Mouse (Mus musculus) hindbrain, postnatal 0 days (tissue): ENCODE measurements at regions not wholly inside any gene's neighbourhood (a gene's known extent, or its start where the extent isn't known, plus 50 kb on each side); places are given as distances from the start of the nearest gene placed in this dataset.
"Not testable (repeated sequence)": the region's sequence is repeated elsewhere in the genome, so short reads cannot be mapped to it uniquely, and the experiment has no call there.

Experiments used
- ATAC-seq: fragments of 200-750 bp; cut with Nextera tagmentation; 2 replicates; pipeline ENCODE4 v1.8.0; 2017; ENCODE audit warnings: mild to moderate bottlenecking, moderate TSS enrichment, moderate library complexity
- DNase-seq: peaks from one replicate; pipeline ENCODE4 v3.0.0-alpha.2; 2015; ENCODE audit warnings: low spot score
- H3K27ac ChIP-seq: fragments of 300-500 bp; sonication (generic); 2 replicates; pipeline ENCODE4 v1.5.1; 2014; ENCODE audit warnings: mild to moderate bottlenecking
- H3K27me3 ChIP-seq: fragments of 300-500 bp; sonication (generic); 2 replicates; pipeline ENCODE4 v1.6.1; 2014; ENCODE audit warnings: low read length, mixed read lengths; ENCODE audit not compliant: insufficient read depth
- H3K36me3 ChIP-seq: fragments of 300-500 bp; sonication (generic); 2 replicates; pipeline ENCODE4 v1.6.1; 2014; ENCODE audit warnings: low read length, mixed read lengths; ENCODE audit not compliant: insufficient read depth
- H3K4me1 ChIP-seq: fragments of 300-500 bp; sonication (generic); 2 replicates; pipeline ENCODE4 v1.6.1; 2014; ENCODE audit warnings: antibody characterized with exemption, low read length, mixed read lengths; ENCODE audit not compliant: insufficient read depth
- H3K4me2 ChIP-seq: fragments of 300-500 bp; sonication (generic); 2 replicates; pipeline ENCODE4 v1.6.1; 2014; ENCODE audit warnings: low read depth, mild to moderate bottlenecking, low read length, moderate library complexity, mixed read lengths
- H3K4me3 ChIP-seq: fragments of 300-500 bp; sonication (generic); 2 replicates; pipeline ENCODE4 v1.5.1; 2014; ENCODE audit warnings: low read length
- H3K9ac ChIP-seq: fragments of 300-500 bp; sonication (generic); replicated peaks from 2 replicates; pipeline ENCODE4 v1.6.1; 2014; ENCODE audit warnings: mild to moderate bottlenecking, low read length, moderate library complexity, mixed read lengths
- H3K9me3 ChIP-seq: fragments of 300-500 bp; sonication (generic); 2 replicates; pipeline ENCODE4 v1.6.1; 2016; ENCODE audit warnings: low read length, mixed read lengths
- CTCF ChIP-seq: IDR thresholded peaks from 2 replicates; pipeline ENCODE4 v1.5.1; 2016; ENCODE audit warnings: antibody characterized with exemption, control low read depth, low read depth
- WGBS: fragments of 180-500 bp; shearing (Covaris S2); extraction: QIAGEN DNeasy Blood & Tissue Kit; methylation state at CpG from one replicate; pipeline ENCODE4 v1.1.7; 2014; 5-methylcytosine and 5-hydroxymethylcytosine counted together

GRCm38 (mm10) chr14:114485781-114486180, 606.2 kb upstream of the Gpc5 start:
- Histone ChIP-seq H3K27ac (no peak overlapping the region), H3K36me3 (no peaks in the 10 kb centered on the region), H3K27me3 (no peaks in the 10 kb centered on the region), H3K9ac (no peak overlapping the region), H3K4me3 (no peak overlapping the region), H3K4me1 (no peaks in the 10 kb centered on the region), H3K9me3 (no peaks in the 10 kb centered on the region), H3K4me2 (no peak overlapping the region)
- no peak for ATAC-seq
- WGBS: 92% methylated on average over 4 of the region's 4 CpGs
- TF ChIP-seq CTCF: no peak
- no peak for DNase-seq

GRCm38 (mm10) chr14:114493371-114493770, 598.6 kb upstream of the Gpc5 start:
- not testable (repeated sequence) for H3K27ac ChIP-seq, ATAC-seq, H3K4me2 ChIP-seq, DNase-seq, H3K9ac ChIP-seq, H3K4me1 ChIP-seq, H3K4me3 ChIP-seq, H3K36me3 ChIP-seq, H3K9me3 ChIP-seq, H3K27me3 ChIP-seq
- 95% methylated on average over 3 of the region's 3 CpGs for WGBS

GRCm38 (mm10) chr14:114504976-114505375, 587.0 kb upstream of the Gpc5 start:
- H3K27ac ChIP-seq: no peak overlapping the region
- ATAC-seq (no peak), DNase-seq (no peak)
- no peaks in the 10 kb centered on the region for H3K36me3 ChIP-seq
- H3K4me2 ChIP-seq: no peak overlapping the region
- H3K9me3 ChIP-seq: no peaks in the 10 kb centered on the region
- H3K27me3 ChIP-seq: no peaks in the 10 kb centered on the region
- no peak overlapping the region for H3K4me3 ChIP-seq
- TF ChIP-seq CTCF: no peak
- no peak overlapping the region for H3K9ac ChIP-seq
- no peaks in the 10 kb centered on the region for H3K4me1 ChIP-seq

- H3K27me3 ChIP-seq: no peaks in the 10 kb centered on the region
- H3K9ac ChIP-seq: no peak overlapping the region
- no peaks in the 10 kb centered on the region for H3K4me1 ChIP-seq
- WGBS: 71% methylated on average over 4 of the region's 4 CpGs
- H3K36me3 ChIP-seq: no peaks in the 10 kb centered on the region
- no peaks in the 10 kb centered on the region for H3K9me3 ChIP-seq
- H3K4me2 ChIP-seq: no peak overlapping the region
- H3K27ac ChIP-seq: no peak overlapping the region
- no peak for ATAC-seq
- no peak for DNase-seq
- H3K4me3 ChIP-seq: no peak overlapping the region
- TF ChIP-seq CTCF: no peak
These were observed 543.9 kb upstream of the Gpc5 start for GRCm38 (mm10) chr14:114547910-114548680.

GRCm38 (mm10) chr14:114549101-114549500, 542.9 kb upstream of the Gpc5 start:
- no peaks in the 10 kb centered on the region for H3K36me3 ChIP-seq
- 88% methylated on average over 1 of the region's 1 CpGs for WGBS
- no peaks in the 10 kb centered on the region for H3K4me1 ChIP-seq
- no peak overlapping the region for H3K4me3 ChIP-seq
- ATAC-seq: no peak
- no peaks in the 10 kb centered on the region for H3K9me3 ChIP-seq
- TF ChIP-seq CTCF: no peak
- no peak for DNase-seq
- no peak overlapping the region for H3K9ac ChIP-seq
- no peaks in the 10 kb centered on the region for H3K27me3 ChIP-seq
- H3K4me2 ChIP-seq: no peak overlapping the region
- no peak overlapping the region for H3K27ac ChIP-seq

- no peaks in the 10 kb centered on the region for H3K27me3 ChIP-seq
- no peaks in the 10 kb centered on the region for H3K9me3 ChIP-seq
- ATAC-seq (no peak), DNase-seq (peak; percentile 57)
- H3K36me3 ChIP-seq: no peaks in the 10 kb centered on the region
- no peak overlapping the region for H3K4me2 ChIP-seq
- 54% methylated on average over 4 of the region's 4 CpGs for WGBS
- H3K27ac ChIP-seq: no peak overlapping the region
- TF ChIP-seq CTCF: peak; percentile 57
- H3K4me1 ChIP-seq: no peaks in the 10 kb centered on the region
- no peak overlapping the region for H3K9ac ChIP-seq
- H3K4me3 ChIP-seq: no peak overlapping the region
These were observed 525.5 kb upstream of the Gpc5 start for GRCm38 (mm10) chr14:114566411-114567030.

- Histone ChIP-seq H3K4me2 (peak overlapping the region; percentile 52), H3K4me1 (no peaks in the 10 kb centered on the region), H3K36me3 (no peaks in the 10 kb centered on the region), H3K27ac (no peak overlapping the region), H3K9ac (no peak overlapping the region), H3K4me3 (peak overlapping the region; percentile 21), H3K27me3 (no peaks in the 10 kb centered on the region), H3K9me3 (no peaks in the 10 kb centered on the region)
- WGBS: 13% methylated on average over 14 of the region's 14 CpGs
- DNase-seq: peak; percentile 92
- peak; percentile 79 for ATAC-seq
- TF ChIP-seq CTCF: peak; percentile 61
These were observed 524.2 kb upstream of the Gpc5 start for GRCm38 (mm10) chr14:114567673-114568309.
